ENCODE assay signal across 18 mouse cellular contexts in genomic region chr13:35616524-35617099, GRCm38 (mm10).
"Had no signal": no experiment of that assay in that cellular context is flagged by ENCODE, and none has a peak within 500 bp of the region (broad histone marks: within the 10 kb centered on the region; RNA-seq: fewer than 3 reads in every experiment).

No protein-coding gene starts in this region.

- H3K27ac ChIP-seq: midbrain, embryonic 10.5 days; neural tube, embryonic 12.5 days; stomach, embryonic 15.5 days had no signal

- H3K27me3 ChIP-seq: neural tube, embryonic 12.5 days; stomach, embryonic 15.5 days had no signal

- H3K9ac ChIP-seq: lung, embryonic 14.5 days; neural tube, embryonic 12.5 days; stomach, embryonic 15.5 days had no signal

- DNase-seq: kidney, adult 8-10 months; kidney, postnatal 25 days; layer of hippocampus, adult 9-11 months; left cerebral cortex, postnatal 4 days; lung, embryonic 14.5 days; lung, postnatal 10 days; lung, postnatal 4 days; midbrain, embryonic 14.5 days; retina, postnatal 1 day; right cerebral cortex, postnatal 4 days; spleen, adult 18-20 months; thymus, adult 2 months; thymus, postnatal 25 days had no signal

- ATAC-seq: intestine, postnatal 0 days had no signal

- H3K4me3 ChIP-seq: midbrain, embryonic 10.5 days; myocyte; neural tube, embryonic 12.5 days; stomach, embryonic 15.5 days had no signal

- H3K36me3 ChIP-seq: midbrain, embryonic 10.5 days; neural tube, embryonic 12.5 days; stomach, embryonic 15.5 days had no signal

- H3K9me3 ChIP-seq: midbrain, embryonic 10.5 days; neural tube, embryonic 12.5 days; stomach, embryonic 15.5 days had no signal

- H3K4me2 ChIP-seq: lung, embryonic 14.5 days; neural tube, embryonic 12.5 days; stomach, embryonic 15.5 days had no signal

- H3K4me1 ChIP-seq: midbrain, embryonic 10.5 days; neural tube, embryonic 12.5 days; stomach, embryonic 15.5 days had no signal
